Mouse (Mus musculus) kidney, embryonic 14.5 days (tissue): ENCODE data around the gene Adam15. TPM values are rescaled to one million over a fixed set of nuclear protein-coding genes. Genes with fewer than 3 reads are reported as not detected.

Experiments used
- ATAC-seq: fragments of 200-750 bp; cut with Nextera tagmentation; 2 replicates; pipeline ENCODE4 v1.8.0; 2017; ENCODE audit warnings: moderate number of reproducible peaks, mild to moderate bottlenecking, moderate TSS enrichment, moderate library complexity; ENCODE audit not compliant: low FRiP score, low TSS enrichment
- H3K27ac ChIP-seq: fragments of 300-500 bp; sonication (generic); 2 replicates; pipeline ENCODE4 v1.5.1; 2014; ENCODE audit warnings: low read depth, mild to moderate bottlenecking, low read length, moderate library complexity, mixed read lengths
- H3K27me3 ChIP-seq: fragments of 300-500 bp; sonication (generic); 2 replicates; pipeline ENCODE4 v1.6.1; 2014; ENCODE audit warnings: mild to moderate bottlenecking, low read length; ENCODE audit not compliant: control insufficient read depth, insufficient read depth
- H3K36me3 ChIP-seq: fragments of 300-500 bp; sonication (generic); 2 replicates; pipeline ENCODE4 v1.6.1; 2014; ENCODE audit warnings: low read length, mixed read lengths; ENCODE audit not compliant: control insufficient read depth, insufficient read depth
- H3K4me1 ChIP-seq: fragments of 300-500 bp; sonication (generic); 2 replicates; pipeline ENCODE4 v1.6.1; 2014; ENCODE audit warnings: low read length, mixed read lengths; ENCODE audit not compliant: control insufficient read depth, insufficient read depth
- H3K4me2 ChIP-seq: fragments of 300-500 bp; sonication (generic); replicated peaks from 2 replicates; pipeline ENCODE4 v1.6.1; 2014; ENCODE audit warnings: low read depth, mild to moderate bottlenecking, low read length
- H3K4me3 ChIP-seq: fragments of 300-500 bp; sonication (generic); 2 replicates; pipeline ENCODE4 v1.5.1; 2014; ENCODE audit warnings: mild to moderate bottlenecking, low read length
- H3K9ac ChIP-seq: fragments of 300-500 bp; sonication (generic); 2 replicates; pipeline ENCODE4 v1.6.1; 2014; ENCODE audit warnings: low read depth, mild to moderate bottlenecking, low read length, moderate library complexity
- H3K9me3 ChIP-seq: fragments of 300-500 bp; sonication (generic); 2 replicates; pipeline ENCODE4 v1.6.1; 2016; ENCODE audit warnings: low read length; ENCODE audit not compliant: control insufficient read depth
- WGBS: fragments of 180-500 bp; shearing (Covaris S2); extraction: QIAGEN DNeasy Blood & Tissue Kit; methylation state at CpG from one replicate; pipeline ENCODE4 v1.1.7; 2014; 5-methylcytosine and 5-hydroxymethylcytosine counted together
- polyA plus RNA-seq: library from polyadenylated mRNA; unstranded; fragments of >200 nt; fragmentation: Nextera tagmentation; extraction: Ambion mirVana; gene quantifications from 2 replicates; pipeline ENCODE4 v1.2.1, GENCODE M21; 2014

Adam15 gene
- polyA plus RNA-seq, 1 experiment from 2014 or later, result 47.1 TPM

- ATAC-seq, result no peak
- Histone ChIP-seq H3K9me3 (no peaks in the 10 kb centered on the region), H3K9ac (no peak overlapping the region), H3K27ac (no peak overlapping the region), H3K36me3 (no peaks in the 10 kb centered on the region), H3K4me3 (no peak overlapping the region), H3K4me2 (no peak overlapping the region), H3K27me3 (no peaks in the 10 kb centered on the region), H3K4me1 (0 out of 2 replicates have a peak, but pooled peaks cover 3% of the 10 kb centered on the region)
- 90% methylated on average over 11 of the region's 11 CpGs for WGBS
Measured at GRCm38 (mm10) chr3:89293247-89293918, 56.4 kb downstream of the Adam15 start.

GRCm38 (mm10) chr3:89292303-89292702, 57.5 kb downstream of the Adam15 start:
- 67% methylated on average over 5 of the region's 5 CpGs for WGBS
- H3K4me3 ChIP-seq, result no peak overlapping the region
- H3K27me3 ChIP-seq, result no peaks in the 10 kb centered on the region
- 0 out of 2 replicates have a peak, but pooled peaks cover 3% of the 10 kb centered on the region for H3K4me1 ChIP-seq
- H3K4me2 ChIP-seq, result no peak overlapping the region
- H3K9me3 ChIP-seq, result no peaks in the 10 kb centered on the region
- H3K27ac ChIP-seq, result no peak overlapping the region
- no peak overlapping the region for H3K9ac ChIP-seq
- H3K36me3 ChIP-seq, result no peaks in the 10 kb centered on the region
- no peak for ATAC-seq

GRCm38 (mm10) chr3:89291874-89292273, 57.9 kb downstream of the Adam15 start:
- no peak for ATAC-seq
- H3K27ac ChIP-seq, result no peak overlapping the region
- H3K9ac ChIP-seq, result no peak overlapping the region
- no peak overlapping the region for H3K4me2 ChIP-seq
- H3K36me3 ChIP-seq, result no peaks in the 10 kb centered on the region
- H3K4me1 ChIP-seq, result 0 out of 2 replicates have a peak, but pooled peaks cover 3% of the 10 kb centered on the region
- H3K4me3 ChIP-seq, result no peak overlapping the region
- H3K27me3 ChIP-seq, result no peaks in the 10 kb centered on the region
- 47% methylated on average over 10 of the region's 10 CpGs for WGBS
- H3K9me3 ChIP-seq, result no peaks in the 10 kb centered on the region

Other genes starting within 250 kb of the Adam15 start
- gene Gm43738, start 248.9 kb downstream of the Adam15 start, polyA plus RNA-seq, result not detected in 2 replicates
- gene Fdps, start 248.0 kb downstream of the Adam15 start, polyA plus RNA-seq, result 186 and 191 TPM in 2 replicates
- 1.3 and 1.5 TPM in 2 replicates for gene Pklr, start 213.9 kb downstream of the Adam15 start, polyA plus RNA-seq
- gene Hcn3, start 189.8 kb downstream of the Adam15 start, polyA plus RNA-seq, result 0.49 and 0.73 TPM in 2 replicates
- gene Clk2, start 185.2 kb downstream of the Adam15 start, polyA plus RNA-seq, result 33.8 and 35.1 TPM in 2 replicates
- 84.6 and 107 TPM in 2 replicates for gene Scamp3, start 172.5 kb downstream of the Adam15 start, polyA plus RNA-seq
- 34.5 and 49.3 TPM in 2 replicates for gene Fam189b, start 166.9 kb downstream of the Adam15 start, polyA plus RNA-seq
- gene Gba, start 147.1 kb downstream of the Adam15 start, polyA plus RNA-seq, result 32.0 and 37.4 TPM in 2 replicates
- gene Thbs3, start 134.8 kb downstream of the Adam15 start, polyA plus RNA-seq, result 12.5 and 13.2 TPM in 2 replicates
- gene Mtx1, start 122.9 kb downstream of the Adam15 start, polyA plus RNA-seq, result 217 and 259 TPM in 2 replicates
- 8.0 and 13.6 TPM in 2 replicates for gene Muc1, start 120.9 kb downstream of the Adam15 start, polyA plus RNA-seq
- 321 and 407 TPM in 2 replicates for gene Krtcap2, start 104.0 kb downstream of the Adam15 start, polyA plus RNA-seq
- 2.8 and 3.6 TPM in 2 replicates for gene Trim46, start 103.7 kb downstream of the Adam15 start, polyA plus RNA-seq
- 134 and 200 TPM in 2 replicates for gene Dpm3, start 90.6 kb downstream of the Adam15 start, polyA plus RNA-seq
- 55.1 and 64.1 TPM in 2 replicates for gene Slc50a1, start 79.4 kb downstream of the Adam15 start, polyA plus RNA-seq
- gene Efna1, start 68.9 kb downstream of the Adam15 start, polyA plus RNA-seq, result 45.4 and 58.8 TPM in 2 replicates
- 9.7 and 10.1 TPM in 2 replicates for gene Efna3, start 27.0 kb downstream of the Adam15 start, polyA plus RNA-seq
- 30.1 and 36.6 TPM in 2 replicates for gene Efna4, start 12.0 kb downstream of the Adam15 start, polyA plus RNA-seq
- gene Dcst2, start 12.0 kb upstream of the Adam15 start, polyA plus RNA-seq, result 0.18 and 0.30 TPM in 2 replicates
- 0.63 and 1.5 TPM in 2 replicates for gene Dcst1, start 15.3 kb upstream of the Adam15 start, polyA plus RNA-seq
- 1.8 and 2.2 TPM in 2 replicates for gene Zbtb7b, start 44.8 kb upstream of the Adam15 start, polyA plus RNA-seq
- not detected in 2 replicates for gene Lenep, start 52.8 kb upstream of the Adam15 start, polyA plus RNA-seq
- gene Flad1, start 61.9 kb upstream of the Adam15 start, polyA plus RNA-seq, result 19.6 and 24.9 TPM in 2 replicates
- gene Cks1b, start 68.4 kb upstream of the Adam15 start, polyA plus RNA-seq, result 632 and 773 TPM in 2 replicates
- 42.8 and 64.0 TPM in 2 replicates for gene Shc1, start 68.4 kb upstream of the Adam15 start, polyA plus RNA-seq
- 45.7 and 53.0 TPM in 2 replicates for gene Pygo2, start 80.2 kb upstream of the Adam15 start, polyA plus RNA-seq
- 15.5 and 19.4 TPM in 2 replicates for gene Pbxip1, start 86.7 kb upstream of the Adam15 start, polyA plus RNA-seq
- gene Pmvk, start 104.5 kb upstream of the Adam15 start, polyA plus RNA-seq, result 53.8 and 60.4 TPM in 2 replicates
- 1.4 and 2.1 TPM in 2 replicates for gene Kcnn3, start 170.2 kb upstream of the Adam15 start, polyA plus RNA-seq